Mouse (Mus musculus) CH12.LX (cell line): Measurements from ENCODE around the gene Angptl8.

ENCODE experiments used
- BHLHE40 ChIP-seq: IDR thresholded peaks from 2 replicates; pipeline ENCODE4 v1.6.1; 2011; ENCODE audit warnings: mild to moderate bottlenecking, low read depth, low read length, improper control_type of control experiment
- CTCF ChIP-seq, 2 experiments: IDR thresholded peaks in 1 of 2; conservative IDR thresholded peaks in 1 of 2; 2 replicates each; pipeline ENCODE4 v1.5.1; 2011 to 2012; ENCODE audit warnings: low read depth in 2 of 2, low read length in 2 of 2, improper control_type of control experiment in 1 of 2, inconsistent platforms in 1 of 2, mild to moderate bottlenecking in 1 of 2, moderate library complexity in 1 of 2
- E2F4 ChIP-seq: IDR thresholded peaks from 2 replicates; pipeline ENCODE4 v1.6.1; 2011; ENCODE audit warnings: low read depth, low read length, improper control_type of control experiment; ENCODE audit not compliant: insufficient replicate concordance
- EP300 ChIP-seq: IDR thresholded peaks from 2 replicates; pipeline ENCODE4 v1.6.1; 2011; ENCODE audit warnings: low read length, improper control_type of control experiment
- HCFC1 ChIP-seq: IDR thresholded peaks from 2 replicates; pipeline ENCODE4 v1.6.1; 2012; ENCODE audit warnings: low read depth, mild to moderate bottlenecking, inconsistent platforms, low read length, improper control_type of control experiment
- IRF4 ChIP-seq: IDR thresholded peaks from 2 replicates; pipeline ENCODE4 v1.6.1; 2014; ENCODE audit warnings: low read depth, mild to moderate bottlenecking, inconsistent platforms, low read length, improper control_type of control experiment
- KAT2A ChIP-seq: IDR thresholded peaks from 2 replicates; pipeline ENCODE4 v1.6.1; 2012; ENCODE audit warnings: low read length, improper control_type of control experiment, inconsistent platforms; ENCODE audit not compliant: insufficient replicate concordance
- MAX ChIP-seq: IDR thresholded peaks from 2 replicates; pipeline ENCODE4 v1.6.1; 2011; ENCODE audit warnings: low read length, improper control_type of control experiment
- POLR2A ChIP-seq: IDR thresholded peaks from 2 replicates; pipeline ENCODE4 v1.6.1; 2011; ENCODE audit warnings: low read depth, mild to moderate bottlenecking, improper control_type of control experiment, low read length
- SIN3A ChIP-seq: IDR thresholded peaks from 2 replicates; pipeline ENCODE4 v1.6.1; 2012; ENCODE audit warnings: low read length, improper control_type of control experiment, inconsistent platforms
- USF2 ChIP-seq: conservative IDR thresholded peaks from 2 replicates; pipeline ENCODE4 v1.6.1; 2011; ENCODE audit warnings: low read depth, low read length, improper control_type of control experiment

- TF ChIP-seq HCFC1 (no peak), POLR2A (no peak), BHLHE40 (no peak), EP300 (no peak), SIN3A (no peak), IRF4 (no peak), USF2 (no peak), E2F4 (no peak), CTCF (conservative IDR thresholded peaks at IDR 0.05 in 1 of 2, IDR thresholded peaks at IDR 0.05 in 1 of 2; ENCODE audit: low read depth in 2 of 2, low read length in 2 of 2) (no peak), KAT2A (no peak), MAX (no peak)
These were observed 3.6 kb upstream of the Angptl8 start for GRCm38 (mm10) chr9:21831558-21832240.
